Mouse (Mus musculus): Measurements from ENCODE around the gene Crk. TPM values are rescaled to one million over a fixed set of nuclear protein-coding genes. Genes with fewer than 3 reads are reported as not detected.

Crk gene
- 50.2 TPM for polyA plus RNA-seq (2017; shearing (Covaris generic))

DNA sequence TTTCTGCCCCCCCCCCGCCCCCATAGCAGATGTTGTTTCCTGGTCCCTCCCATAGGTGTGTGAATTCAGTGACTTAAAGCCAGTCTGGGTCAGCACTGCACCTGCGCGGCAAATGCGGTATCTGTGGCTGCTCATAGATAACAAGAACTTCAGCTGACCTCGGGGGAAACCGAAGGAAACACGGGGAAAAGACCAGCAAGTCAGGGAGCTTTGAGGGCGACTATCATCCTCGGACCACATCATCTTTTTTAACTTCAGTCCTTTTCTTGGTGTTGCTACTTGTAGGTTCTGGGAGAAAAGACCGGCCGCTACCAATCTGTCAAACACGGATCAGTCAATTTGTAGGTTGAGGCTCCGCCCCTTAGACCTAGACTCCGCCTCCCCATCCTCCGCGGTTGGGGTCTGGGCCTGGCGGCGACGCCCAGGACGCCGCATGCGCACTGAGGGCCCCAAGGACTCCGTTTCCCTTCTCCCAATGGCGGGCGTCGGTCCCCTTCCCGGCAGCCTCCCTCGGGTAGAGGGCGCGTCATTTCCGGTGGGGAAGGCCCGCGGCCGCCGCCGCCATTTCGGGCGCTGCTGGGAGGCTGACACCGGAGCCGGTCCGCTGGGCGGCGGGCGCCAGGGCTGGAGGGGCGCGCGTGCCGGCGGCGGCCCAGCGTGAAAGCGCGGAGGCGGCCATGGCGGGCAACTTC is at the start of gene Crk:
Gene Crk (plus strand): TSS at position 513 of the 692 bp plus-strand sequence.

GRCm38 (mm10) chr11:75630645-75631229 is 48.3 kb upstream of the Crk start, which contains the start of gene Inpp5k:
TSS of gene Inpp5k (plus strand) at chr11:75630988.

GRCm38 (mm10) chr11:75650311-75650710 is 28.7 kb upstream of the Crk start, which contains the start of gene Myo1c:
TSS of gene Myo1c (plus strand) at chr11:75650504.

DNA sequence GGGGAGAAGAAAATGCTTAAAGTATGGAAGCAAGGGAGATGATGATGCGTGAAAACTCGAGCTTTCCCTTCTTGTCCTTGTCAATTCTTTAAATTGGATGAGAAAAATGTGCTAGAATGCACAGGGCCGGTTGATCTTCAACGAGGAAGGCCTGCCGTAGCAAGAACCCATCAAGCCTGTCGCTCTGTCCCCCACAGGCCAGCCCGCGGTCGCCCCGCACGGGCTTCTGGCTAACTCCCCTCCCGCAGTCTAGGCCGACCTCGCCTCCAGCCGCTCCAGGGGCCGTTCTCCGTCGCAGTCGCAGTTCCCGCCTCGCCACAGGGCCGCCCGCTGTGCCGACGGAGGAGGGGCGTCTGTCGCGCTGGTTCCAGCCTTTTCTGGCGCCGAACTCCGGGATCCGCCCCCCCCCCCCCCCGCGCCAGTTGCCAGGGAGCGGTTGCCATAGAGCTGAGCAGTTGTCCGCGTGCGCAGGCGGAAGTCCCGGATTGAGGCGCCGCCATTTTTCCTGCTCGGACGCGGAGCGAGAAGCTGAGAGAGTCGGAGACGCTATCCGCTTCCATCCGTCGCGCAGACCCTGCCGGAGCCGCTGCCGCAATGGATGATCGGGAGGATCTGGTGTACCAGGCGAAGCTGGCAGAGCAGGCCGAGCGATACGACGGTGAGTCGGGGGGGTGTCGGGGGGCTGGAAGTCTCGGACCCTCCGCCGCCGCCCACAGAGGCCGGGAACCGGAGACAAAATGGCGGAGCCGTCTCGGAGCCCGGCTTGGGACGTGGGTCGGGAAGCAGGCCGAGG is 53.6 kb downstream of the Crk start, which contains the start of gene Ywhae:
Gene Ywhae (plus strand): TSS at position 436 of the 793 bp plus-strand sequence.

Other genes starting within 250 kb of the Crk start
- gene Serpinf2, start 239.7 kb upstream of the Crk start, polyA plus RNA-seq (2017; shearing (Covaris generic)), result not detected
- gene Wdr81, start 224.5 kb upstream of the Crk start, polyA plus RNA-seq (2017; shearing (Covaris generic)), result 15.9 TPM
- gene Tlcd2, start 217.5 kb upstream of the Crk start, polyA plus RNA-seq (2017; shearing (Covaris generic)), result 4.8 TPM
- gene Prpf8, start 192.4 kb upstream of the Crk start, polyA plus RNA-seq (2017; shearing (Covaris generic)), result 49.8 TPM
- gene Rilp, start 169.2 kb upstream of the Crk start, polyA plus RNA-seq (2017; shearing (Covaris generic)), result 0.14 TPM
- 0.96 TPM for gene Scarf1, start 165.7 kb upstream of the Crk start, polyA plus RNA-seq (2017; shearing (Covaris generic))
- 52.8 TPM for gene Slc43a2, start 147.6 kb upstream of the Crk start, polyA plus RNA-seq (2017; shearing (Covaris generic))
- 358 TPM for gene Pitpna, start 91.2 kb upstream of the Crk start, polyA plus RNA-seq (2017; shearing (Covaris generic))
- gene Inpp5k, start 48.3 kb upstream of the Crk start, polyA plus RNA-seq (2017; shearing (Covaris generic)), result 141 TPM
- gene Myo1c, start 28.8 kb upstream of the Crk start, polyA plus RNA-seq (2017; shearing (Covaris generic)), result 30.3 TPM
- gene Ywhae, start 53.6 kb downstream of the Crk start, polyA plus RNA-seq (2017; shearing (Covaris generic)), result 196 TPM
- gene Doc2b, start 116.8 kb downstream of the Crk start, polyA plus RNA-seq (2017; shearing (Covaris generic)), result not detected

Data from CD4-positive, CD25-positive, alpha-beta regulatory T cell (primary cell).